Mouse (Mus musculus): ENCODE measurements around the gene Rgs2.
A peak's percentile ranks its signal among the peaks of the same experiment; 100 is the strongest.

Gene Rgs2

GRCm38 (mm10) chr1:144003904-144004740 is at the start of gene Rgs2:
Rgs2 (minus strand) TSS chr1:144004161.
- peak; percentile 95 for DNase-seq (ENCODE audit: low spot score)

GRCm38 (mm10) chr1:144053401-144053800 is 49.4 kb upstream of the Rgs2 start:
- no peak for DNase-seq (ENCODE audit: low spot score)

GRCm38 (mm10) chr1:144041826-144042225 is 37.9 kb upstream of the Rgs2 start:
- no peak for DNase-seq (ENCODE audit: low spot score)

GRCm38 (mm10) chr1:144033498-144033897 is 29.5 kb upstream of the Rgs2 start:
- DNase-seq (ENCODE audit: low spot score): no peak

GRCm38 (mm10) chr1:144030499-144030898 is 26.5 kb upstream of the Rgs2 start:
- DNase-seq (ENCODE audit: low spot score): no peak

GRCm38 (mm10) chr1:144029679-144030078 is 25.7 kb upstream of the Rgs2 start:
- DNase-seq (ENCODE audit: low spot score): no peak

GRCm38 (mm10) chr1:144018417-144018958 is 14.5 kb upstream of the Rgs2 start:
- DNase-seq (ENCODE audit: low spot score): no peak

- no peak for DNase-seq (ENCODE audit: low spot score)
Observed at GRCm38 (mm10) chr1:144013913-144014312, 10.0 kb upstream of the Rgs2 start.

- DNase-seq (ENCODE audit: low spot score): no peak
Observed at GRCm38 (mm10) chr1:144007341-144007740, 3.4 kb upstream of the Rgs2 start.

GRCm38 (mm10) chr1:144006542-144006941 is 2.6 kb upstream of the Rgs2 start:
- DNase-seq (ENCODE audit: low spot score): peak; percentile 63

GRCm38 (mm10) chr1:144005648-144006047 is 1.7 kb upstream of the Rgs2 start:
- DNase-seq (ENCODE audit: low spot score): no peak

GRCm38 (mm10) chr1:144004741-144005140 is 780 bp upstream of the Rgs2 start:
- no peak for DNase-seq (ENCODE audit: low spot score)

GRCm38 (mm10) chr1:144003416-144003815 is 545 bp downstream of the Rgs2 start:
- no peak for DNase-seq (ENCODE audit: low spot score)

GRCm38 (mm10) chr1:144002715-144003066 is 1.3 kb downstream of the Rgs2 start:
- no peak for DNase-seq (ENCODE audit: low spot score)

GRCm38 (mm10) chr1:144002036-144002714 is 1.8 kb downstream of the Rgs2 start:
- no peak for DNase-seq (ENCODE audit: low spot score)

GRCm38 (mm10) chr1:144000246-144000645 is 3.7 kb downstream of the Rgs2 start:
- DNase-seq (ENCODE audit: low spot score): no peak

GRCm38 (mm10) chr1:143999371-143999920 is 4.5 kb downstream of the Rgs2 start:
- DNase-seq (ENCODE audit: low spot score): no peak

GRCm38 (mm10) chr1:143993026-143993425 is 10.9 kb downstream of the Rgs2 start:
- DNase-seq (ENCODE audit: low spot score): no peak

GRCm38 (mm10) chr1:143992528-143992927 is 11.4 kb downstream of the Rgs2 start:
- DNase-seq (ENCODE audit: low spot score): no peak

- DNase-seq (ENCODE audit: low spot score): no peak
Observed at GRCm38 (mm10) chr1:143990263-143990662, 13.7 kb downstream of the Rgs2 start.

- no peak for DNase-seq (ENCODE audit: low spot score)
Observed at GRCm38 (mm10) chr1:143989773-143990172, 14.2 kb downstream of the Rgs2 start.

GRCm38 (mm10) chr1:143988756-143989155 is 15.2 kb downstream of the Rgs2 start:
- no peak for DNase-seq (ENCODE audit: low spot score)
